Mouse (Mus musculus) ES-CJ7 (cell line): Measurements from ENCODE around the gene Fxr1.
"Not testable (repeated sequence)": the region's sequence is repeated elsewhere in the genome, so short reads cannot be mapped to it uniquely, and the experiment has no call there.

Source experiments
- DNase-seq: peaks from one replicate; pipeline ENCODE4 v3.0.0; 2011; ENCODE audit warnings: low read depth, low spot score

Fxr1 gene

GRCm38 (mm10) chr3:34041990-34042389, 22.2 kb downstream of the Fxr1 start:
- no peak for DNase-seq

DNA sequence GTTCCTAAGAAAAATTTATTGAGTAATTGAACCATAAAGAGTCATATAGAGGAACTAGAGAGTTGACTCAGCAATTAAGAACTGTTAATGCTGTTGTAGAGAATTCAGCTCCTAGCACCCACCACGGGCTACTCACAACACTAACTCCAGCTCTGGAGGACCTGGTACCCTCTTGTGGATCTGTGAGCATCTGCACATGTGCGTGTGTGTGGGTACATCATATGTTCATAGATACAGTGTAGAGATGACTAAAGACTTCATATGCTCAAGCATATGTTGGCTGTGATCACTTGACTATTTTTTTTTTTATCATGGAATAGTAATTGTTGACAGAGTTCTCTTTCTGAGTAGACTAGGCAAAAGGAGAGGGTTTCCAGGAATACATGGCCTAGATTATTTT, 42.6 kb downstream of the Fxr1 start:
- no peak for DNase-seq

GRCm38 (mm10) chr3:34068943-34069342, 49.2 kb downstream of the Fxr1 start:
- not testable (repeated sequence) for DNase-seq

- DNase-seq = no peak
Observed at GRCm38 (mm10) chr3:34072726-34073125, 53.0 kb downstream of the Fxr1 start.

- DNase-seq = no peak
Observed at GRCm38 (mm10) chr3:34076058-34076759, 56.5 kb downstream of the Fxr1 start.

- peak; percentile 93 for DNase-seq
Observed at GRCm38 (mm10) chr3:34080900-34081662, 61.3 kb downstream of the Fxr1 start, which contains the start of gene Dnajc19. Gene Dnajc19 (minus strand): TSS chr3:34081321.

DNA sequence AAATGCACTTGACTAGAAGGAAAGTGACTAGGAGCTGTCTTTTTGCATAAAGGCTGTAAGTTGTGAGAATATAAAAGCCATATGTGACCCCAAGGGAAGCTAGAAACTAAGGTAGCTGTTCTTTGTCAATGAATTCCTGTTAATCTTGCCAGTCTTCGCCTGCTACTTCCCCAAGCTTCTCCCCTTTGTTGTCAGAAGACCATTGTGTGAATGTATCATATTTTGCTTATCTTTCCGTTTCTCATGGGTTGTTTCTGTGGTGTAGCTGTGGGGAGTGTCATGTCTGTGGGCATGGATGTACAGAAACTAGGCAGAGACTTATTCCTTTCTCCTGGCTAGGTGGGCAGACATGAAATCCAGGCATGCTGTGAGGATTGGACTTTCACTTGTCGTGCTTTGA, 62.2 kb downstream of the Fxr1 start:
- DNase-seq = no peak

GRCm38 (mm10) chr3:34083655-34084054, 63.9 kb downstream of the Fxr1 start:
- DNase-seq = no peak

DNA sequence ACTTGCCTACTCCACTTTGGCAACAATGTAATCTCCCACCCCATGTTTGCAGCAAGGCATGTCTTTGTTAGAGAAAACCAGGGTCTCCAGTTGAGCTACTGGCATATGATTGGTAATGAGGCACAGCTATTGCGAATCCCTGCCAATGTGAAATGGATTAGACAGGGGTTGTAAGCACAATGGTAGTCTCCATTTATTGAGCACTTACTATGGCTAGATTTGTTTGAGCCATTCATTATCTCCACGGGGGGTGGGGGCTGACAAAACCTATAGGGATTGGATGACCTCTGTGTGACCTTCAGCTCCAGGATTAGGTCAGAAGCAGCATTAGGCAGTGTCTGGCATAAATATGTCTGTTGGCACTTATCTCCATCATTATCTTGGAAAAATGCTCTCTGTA, 83.1 kb downstream of the Fxr1 start:
- DNase-seq = peak; percentile 31

DNA sequence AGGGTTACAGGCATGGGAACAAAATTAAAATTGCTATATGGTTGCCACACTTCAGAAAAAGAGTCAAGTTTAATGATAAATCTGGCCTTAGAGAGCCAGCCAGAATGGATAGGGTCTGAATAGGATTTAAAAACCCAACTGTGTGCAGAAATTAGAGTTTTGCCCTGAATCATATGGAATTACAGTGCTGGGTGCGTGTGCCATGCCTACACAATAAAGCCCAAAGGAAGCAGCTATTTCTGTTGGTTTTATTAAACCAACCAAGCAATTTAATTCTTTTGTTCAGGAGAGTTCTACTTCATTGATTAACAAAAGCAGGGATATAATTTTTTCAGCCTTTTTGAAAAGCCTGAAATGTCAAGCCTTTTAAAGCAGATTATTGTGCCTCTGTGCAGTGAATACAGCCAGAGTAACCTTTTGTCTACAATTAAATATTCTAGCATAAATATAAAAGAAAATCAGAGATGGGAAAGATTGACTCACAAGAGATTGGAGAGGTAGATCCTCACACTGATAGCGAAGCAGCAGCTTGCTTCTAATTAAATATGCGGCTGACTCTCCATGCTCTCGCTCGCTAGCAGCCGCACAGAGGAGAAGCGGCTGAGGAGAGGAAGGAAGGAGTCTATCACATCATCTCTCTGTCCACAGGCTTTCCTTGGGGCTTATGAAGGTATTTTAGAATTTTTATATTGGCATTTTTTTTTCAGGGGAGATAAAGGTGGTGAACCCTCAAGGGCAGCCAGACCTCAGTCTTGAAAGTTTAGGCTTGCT, 84.3 kb downstream of the Fxr1 start:
- no peak for DNase-seq

- DNase-seq = no peak
Observed at GRCm38 (mm10) chr3:34106421-34106820, 86.7 kb downstream of the Fxr1 start.

- DNase-seq = no peak
Observed at GRCm38 (mm10) chr3:34107631-34108030, 87.9 kb downstream of the Fxr1 start.

DNA sequence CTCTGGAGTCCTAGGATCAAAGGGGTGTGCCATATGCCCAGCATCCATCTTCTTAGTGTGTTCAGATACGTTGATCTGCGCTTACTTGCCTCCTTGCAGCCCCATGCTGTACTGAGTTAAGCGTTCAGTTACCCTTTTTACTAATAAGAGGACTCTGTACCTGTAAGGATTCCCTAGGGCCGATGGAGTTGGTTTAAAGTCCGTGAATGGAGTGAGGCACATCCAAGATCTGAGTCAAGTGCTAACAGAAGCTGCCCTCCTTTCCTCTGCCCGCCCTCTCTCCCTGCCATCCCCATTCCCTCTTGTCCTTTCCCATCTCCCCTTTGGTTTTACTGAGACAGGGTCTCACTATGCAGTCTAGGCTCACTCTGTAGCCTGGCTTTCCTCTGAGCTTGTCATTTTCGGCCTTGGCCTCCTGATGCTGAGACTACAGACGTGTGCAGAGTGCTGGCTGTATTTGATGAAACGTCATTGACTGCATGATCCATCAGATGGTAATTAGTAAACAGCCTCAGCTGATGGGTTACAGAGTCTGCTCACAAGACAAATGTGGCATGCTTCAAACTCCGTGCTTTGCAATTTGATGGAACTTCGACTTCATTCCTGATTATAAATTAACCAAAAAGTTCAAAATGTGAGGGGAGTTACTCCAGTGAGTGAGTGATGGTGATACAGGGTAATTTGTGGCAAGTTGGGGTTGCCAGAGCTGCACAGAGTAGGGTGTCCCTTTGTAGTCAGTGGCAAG, 92.4 kb downstream of the Fxr1 start:
- no peak for DNase-seq

DNA sequence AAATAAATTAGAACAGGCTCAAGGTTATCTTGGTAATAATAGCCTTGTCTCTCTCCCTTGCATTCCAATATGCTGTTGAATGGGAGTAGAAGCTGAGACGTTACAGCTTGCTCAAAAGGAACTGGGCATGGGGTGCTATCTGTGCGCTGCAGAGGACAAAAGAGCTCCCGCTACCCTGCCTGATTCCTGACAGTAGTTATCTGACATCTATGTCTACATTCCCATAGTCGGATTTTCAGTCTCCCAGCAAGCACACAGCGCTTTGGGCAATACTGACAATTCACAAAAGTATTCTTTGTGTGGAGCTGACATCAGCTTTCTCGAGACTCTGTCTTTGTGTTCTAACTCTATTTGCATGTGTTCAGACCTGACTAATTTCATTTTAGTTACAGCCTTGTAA, 96.1 kb downstream of the Fxr1 start:
- DNase-seq = no peak

- DNase-seq = no peak
Observed at GRCm38 (mm10) chr3:34119869-34120268, 100.1 kb downstream of the Fxr1 start.
